Mouse (Mus musculus) cerebellum, adult 2 months (tissue): ENCODE data around the gene Ipo11.

ENCODE experiments used
- CTCF ChIP-seq: fragments of 200-500 bp; IDR thresholded peaks from 2 replicates; pipeline ENCODE4 v1.5.1; 2011; ENCODE audit warnings: low read depth, mild to moderate bottlenecking, control low read depth, low read length, moderate library complexity, borderline replicate concordance; ENCODE audit not compliant: insufficient read depth
- POLR2A ChIP-seq: fragments of 200-500 bp; IDR thresholded peaks from 2 replicates; pipeline ENCODE4 v1.6.1; 2011; ENCODE audit warnings: low read length, control low read depth, borderline replicate concordance; ENCODE audit not compliant: insufficient read depth

- TF ChIP-seq POLR2A (no peak), CTCF (no peak)
These were observed 21.5 kb upstream of the Ipo11 start for GRCm38 (mm10) chr13:106958286-106958685.
